Mouse (Mus musculus) leukemia stem cell, adult 10-12 weeks (primary cell): ENCODE data around the gene Gdpd1. TPM values are rescaled to one million over a fixed set of nuclear protein-coding genes. Genes with fewer than 3 reads are reported as not detected.

Experiments used
- polyA plus RNA-seq: library from polyadenylated mRNA; stranded (reverse); fragments of >175 nt; gene quantifications from 2 replicates; pipeline ENCODE4 v1.2.3, GENCODE M21; 2012; ENCODE audit warnings: low replicate concordance

The Gdpd1 gene
- 1.1 and 2.1 TPM in 2 replicates for polyA plus RNA-seq

GRCm38 (mm10) chr11:87073866-87074440 lies at the start of gene Gdpd1:
Gene Gdpd1 (minus strand): TSS chr11:87074062.

GRCm38 (mm10) chr11:87108755-87109518 lies 35.1 kb upstream of the Gdpd1 start, which contains the start of gene Ska2:
Gene Ska2 (plus strand): TSS chr11:87109234.

DNA sequence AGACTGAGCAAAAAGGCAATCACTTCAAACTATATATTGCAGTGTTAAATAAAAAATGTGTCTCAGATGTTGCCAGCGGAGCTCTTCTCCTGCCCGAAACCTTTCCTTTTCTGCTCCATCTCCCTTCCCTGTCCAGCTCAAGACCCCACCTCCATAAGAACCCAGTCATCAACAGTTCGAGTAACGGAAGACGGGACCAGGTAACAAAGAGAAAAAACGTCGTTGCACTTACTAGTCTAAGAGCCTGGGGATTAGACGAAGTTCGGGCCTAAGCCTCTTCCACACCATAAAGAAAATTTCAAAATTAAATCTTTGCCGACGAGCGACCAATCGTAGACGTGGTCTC lies 34.5 kb upstream of the Gdpd1 start, which contains the start of gene Prr11:
Prr11 (minus strand) TSS at position 300 of the 346 bp plus-strand sequence.

DNA sequence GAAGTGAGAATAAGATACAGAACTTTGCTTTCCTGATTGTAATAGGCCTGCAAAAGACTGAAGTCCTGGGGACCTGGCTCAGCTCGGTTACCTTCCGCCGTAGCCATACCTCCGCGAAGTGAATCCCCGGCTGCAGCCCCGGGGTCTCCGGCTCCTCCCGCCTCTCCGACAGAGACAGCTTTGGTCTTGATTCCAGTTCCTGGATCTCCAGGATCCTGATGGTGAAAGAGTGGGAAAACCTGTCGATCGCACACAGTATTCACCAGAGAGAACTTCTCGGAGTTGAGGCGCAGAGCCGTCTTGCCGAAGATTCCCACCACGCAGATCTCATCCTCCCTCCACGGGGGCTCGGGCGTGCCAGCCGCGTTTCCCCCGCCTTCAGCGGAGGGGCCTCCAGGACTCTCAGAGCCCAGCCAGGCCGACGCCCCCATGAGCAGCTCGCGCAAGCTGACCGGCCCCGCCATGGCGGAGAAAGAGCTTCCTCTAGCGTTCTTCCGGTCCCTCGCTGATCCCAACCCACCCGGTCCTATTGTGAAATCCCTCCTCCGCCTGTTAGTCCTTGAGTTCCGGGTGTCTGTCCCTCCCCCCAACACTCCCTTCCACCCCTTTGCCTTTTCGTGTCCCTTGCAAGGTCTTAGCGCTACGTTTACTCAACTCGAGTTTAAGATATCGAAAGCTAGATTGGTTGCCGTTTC lies 12.6 kb upstream of the Gdpd1 start, which contains the start of gene Smg8:
Smg8 (minus strand) TSS at position 485 of the 695 bp plus-strand sequence.

GRCm38 (mm10) chr11:86993041-86994037 lies 80.5 kb downstream of the Gdpd1 start, which contains the start of gene Ypel2:
Gene Ypel2 (minus strand): TSS chr11:86993707.

Other genes with a start within 250 kb of the Gdpd1 start
- gene Ypel2, start 80.4 kb downstream of the Gdpd1 start, polyA plus RNA-seq: 0.62 and 1.4 TPM in 2 replicates
- gene Smg8, start 12.7 kb upstream of the Gdpd1 start, polyA plus RNA-seq: 2.4 and 5.2 TPM in 2 replicates
- gene Prr11, start 34.6 kb upstream of the Gdpd1 start, polyA plus RNA-seq: 0.93 and 3.2 TPM in 2 replicates
- 0.29 and 0.41 TPM in 2 replicates for gene Ska2, start 35.2 kb upstream of the Gdpd1 start, polyA plus RNA-seq
- gene Trim37, start 53.0 kb upstream of the Gdpd1 start, polyA plus RNA-seq: 11.3 and 21.6 TPM in 2 replicates